Mouse (Mus musculus) adrenal gland (tissue): ENCODE data around the gene Slc17a5.
"Not testable (repeated sequence)": the region's sequence is repeated elsewhere in the genome, so short reads cannot be mapped to it uniquely, and the experiment has no call there.

Experiments used
- intact Hi-C: fragments of 180-260 bp; cut with DNase I; formaldehyde crosslinking; loops from one replicate; pipeline ENCODE4 v1.15.1; 2025

Gene Slc17a5

GRCm38 (mm10) chr9:78488021-78488420 is 99.8 kb downstream of the Slc17a5 start:
- intact Hi-C loops, result not testable (repeated sequence)
